Mouse (Mus musculus): ENCODE results near the gene Togaram2.
"Not testable (repeated sequence)": the region's sequence is repeated elsewhere in the genome, so short reads cannot be mapped to it uniquely, and the experiment has no call there.

Togaram2 gene

DNA sequence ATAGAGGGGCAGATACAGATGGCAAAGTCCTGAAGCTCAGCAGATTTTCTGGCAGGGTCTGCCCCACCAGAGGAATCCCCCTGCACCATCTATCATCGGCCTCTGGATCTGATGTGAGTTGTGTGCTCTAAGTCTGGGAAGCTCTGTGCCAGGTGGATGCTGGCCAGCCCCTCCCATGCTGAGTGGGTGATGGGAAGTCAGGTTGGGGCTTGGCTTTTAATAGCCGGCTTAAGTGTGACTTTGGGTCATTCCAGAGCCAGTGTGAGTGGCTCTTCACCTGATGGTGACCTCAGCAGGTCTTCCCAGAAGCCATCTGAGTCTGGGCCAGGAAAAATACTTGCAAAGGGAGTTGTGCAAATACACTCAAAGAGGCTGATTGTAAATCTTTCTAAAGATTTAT, 57.6 kb downstream of the Togaram2 start:
- DNase-seq (ENCODE audit: low spot score in 2 of 2), result no peak

DNA sequence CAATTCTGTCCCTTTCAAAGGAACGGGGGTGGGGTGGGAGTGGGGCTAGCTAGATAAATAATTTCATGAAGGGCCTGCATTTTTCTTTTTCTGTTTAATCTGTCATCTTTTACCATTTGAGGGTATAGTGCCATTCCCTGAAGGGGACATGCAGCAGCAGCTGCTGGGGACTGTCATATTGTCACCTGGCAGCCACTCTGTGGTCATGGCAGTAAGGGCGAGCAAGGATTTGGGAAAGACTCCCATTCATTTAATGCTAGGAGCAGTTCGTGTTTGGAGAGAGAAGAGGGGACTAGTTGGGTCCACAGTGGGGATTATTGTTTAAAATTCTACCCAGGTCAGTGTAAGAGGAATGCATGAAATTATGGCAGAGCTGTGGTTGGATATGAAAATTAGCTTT, 63.4 kb downstream of the Togaram2 start:
- no peak for DNase-seq (ENCODE audit: low spot score in 2 of 2)

DNA sequence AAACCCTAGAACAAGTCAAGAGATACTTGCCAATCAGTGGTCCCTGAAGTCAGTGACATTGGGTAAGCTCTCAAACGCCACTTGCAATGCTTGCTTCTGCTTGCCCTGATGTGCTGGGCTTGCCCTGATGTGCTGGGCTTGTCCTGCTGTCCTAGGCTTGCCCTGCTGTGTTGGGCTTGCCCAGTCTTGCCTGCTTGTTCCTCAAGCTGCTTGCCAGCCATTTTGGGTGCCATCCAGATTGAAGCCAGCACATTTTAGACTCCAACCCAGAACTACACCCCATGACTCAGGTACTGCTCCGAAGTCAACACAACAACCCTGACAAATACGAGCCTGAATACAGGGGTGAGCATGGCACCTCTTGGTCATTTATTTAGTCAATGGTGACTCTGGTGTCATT, 69.1 kb downstream of the Togaram2 start:
- DNase-seq (ENCODE audit: low spot score in 2 of 2), result no peak

DNA sequence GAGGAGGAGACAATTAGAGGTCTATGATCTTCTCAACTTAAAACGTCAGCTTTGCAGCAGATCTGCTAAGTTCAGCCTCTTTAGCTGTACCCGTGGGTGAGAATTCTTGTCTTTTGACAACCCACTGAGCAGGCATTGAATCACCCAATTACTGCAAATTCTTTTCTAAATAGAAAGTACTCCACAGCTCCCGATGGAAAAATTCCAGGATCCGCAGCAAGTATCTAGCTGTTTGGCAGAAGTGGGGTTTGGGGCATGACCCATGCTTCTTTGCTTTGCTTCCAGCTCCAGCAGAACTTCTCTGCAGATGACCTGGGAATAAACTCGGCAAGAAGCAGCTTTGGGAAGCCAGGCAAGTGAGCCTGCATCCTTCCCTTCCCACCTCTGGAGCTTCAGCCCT, 69.9 kb downstream of the Togaram2 start:
- DNase-seq (ENCODE audit: low spot score in 2 of 2), result peak in 1 of 2 experiments; percentile 44

DNA sequence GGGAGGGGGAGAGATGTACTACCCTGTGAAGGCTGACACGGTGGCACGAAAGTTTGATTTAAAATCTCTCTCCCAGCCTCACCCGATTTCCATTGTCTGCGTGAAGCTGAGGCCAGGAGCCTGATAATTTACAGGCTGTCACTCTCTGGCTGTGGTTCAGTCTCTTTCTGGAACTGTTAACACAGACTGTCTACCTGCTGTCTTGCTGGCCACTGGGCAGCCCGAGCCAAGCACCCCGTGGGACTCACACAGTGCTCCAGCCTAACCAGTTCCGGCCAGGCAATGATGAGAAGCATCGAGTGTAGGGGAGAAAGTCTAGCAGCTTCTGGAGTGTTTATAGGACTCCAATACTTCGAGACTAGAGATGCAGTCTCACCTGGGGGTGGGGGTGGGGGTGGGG, 73.1 kb downstream of the Togaram2 start:
- DNase-seq (ENCODE audit: low spot score in 2 of 2), result no peak

DNA sequence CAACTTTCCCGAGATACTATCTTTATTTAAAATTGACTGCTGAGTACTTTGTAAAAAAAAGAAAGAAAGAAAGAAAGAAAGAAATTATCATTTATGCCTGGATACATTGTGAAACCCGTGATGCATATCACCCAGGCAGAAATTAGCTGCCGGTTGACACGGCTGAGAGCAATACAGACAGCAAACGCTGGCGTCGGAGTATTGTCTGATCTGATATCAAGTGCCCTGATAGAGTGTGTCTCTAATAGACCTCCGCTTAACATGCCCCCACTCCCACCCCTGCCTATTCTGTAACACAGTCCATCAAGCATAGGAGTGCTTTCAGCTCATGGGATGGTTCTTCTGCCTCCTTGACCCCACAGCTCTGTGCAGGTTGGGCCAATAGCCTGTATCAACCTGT, 74.5 kb downstream of the Togaram2 start:
- DNase-seq (ENCODE audit: low spot score in 2 of 2), result no peak

DNA sequence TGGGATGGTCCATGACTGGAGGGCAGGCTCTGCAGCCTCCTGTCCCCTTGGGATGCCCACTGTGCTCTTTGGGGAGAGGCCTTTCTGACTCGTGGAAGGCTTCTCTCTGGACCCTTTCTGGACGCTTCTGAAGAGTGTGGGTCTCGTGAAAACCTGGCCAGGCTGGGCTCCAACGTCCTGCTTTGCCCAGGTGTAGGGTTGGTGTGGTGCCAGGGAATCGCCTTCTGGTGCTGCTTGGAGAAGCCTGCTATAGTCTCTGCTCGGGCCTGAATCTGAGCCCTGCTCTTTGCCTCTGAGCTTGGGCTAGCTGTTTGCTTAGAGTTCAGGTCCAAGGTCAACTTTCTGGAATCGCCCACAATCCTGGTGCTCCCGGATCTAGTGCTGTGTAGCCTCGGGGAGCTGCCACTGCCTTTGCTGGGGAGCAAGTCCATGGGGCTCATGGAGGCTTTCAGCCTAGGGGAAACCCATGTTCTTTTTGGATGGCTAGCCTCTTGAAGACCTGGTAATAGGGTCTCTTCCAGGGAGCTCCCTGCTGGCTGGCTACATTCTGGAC, 76.6 kb downstream of the Togaram2 start:
- DNase-seq (ENCODE audit: low spot score in 2 of 2), result no peak

DNA sequence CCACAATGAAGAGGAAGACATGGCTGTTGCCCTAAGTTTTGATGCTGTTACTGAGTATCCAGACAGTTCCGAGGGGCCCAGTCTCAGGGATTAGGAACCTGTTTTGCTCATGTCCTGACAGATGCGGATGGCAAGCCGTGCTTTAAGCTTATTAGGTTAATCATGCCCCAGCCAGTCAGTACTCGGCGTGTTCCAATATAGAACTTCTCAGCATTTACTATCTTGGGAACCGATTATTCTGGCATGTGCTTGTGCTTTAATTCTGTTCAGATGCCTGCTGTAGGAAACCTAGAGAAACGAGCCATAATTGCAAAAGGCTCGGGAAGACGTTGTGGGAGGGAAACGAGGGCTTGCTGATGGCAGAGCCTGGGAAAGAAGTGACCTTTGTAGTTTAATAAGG, 79.8 kb downstream of the Togaram2 start, which contains the start of gene Pcare:
Gene Pcare (minus strand): TSS at position 64 of the 400 bp plus-strand sequence.
- DNase-seq (ENCODE audit: low spot score in 2 of 2), result no peak

DNA sequence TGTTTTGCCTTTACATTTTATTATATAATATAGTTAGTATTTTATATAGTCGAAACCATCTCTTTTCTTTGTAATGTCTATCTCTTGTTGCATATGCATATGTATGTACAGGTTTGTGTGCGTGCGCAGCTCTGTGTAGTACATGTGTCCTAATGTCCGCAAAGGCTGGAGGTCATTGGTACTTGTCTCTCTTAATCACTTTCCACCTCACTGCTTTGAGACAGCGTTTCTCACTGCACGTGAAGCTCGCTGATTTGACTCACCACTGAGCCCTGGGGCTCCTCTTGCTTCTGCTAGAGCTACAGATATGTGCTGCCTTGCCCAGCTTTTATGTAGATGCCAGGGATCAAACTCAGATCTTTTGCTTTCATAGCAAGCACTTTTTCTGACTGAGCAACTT, 87.5 kb downstream of the Togaram2 start:
- DNase-seq (ENCODE audit: low spot score in 2 of 2), result no peak

DNA sequence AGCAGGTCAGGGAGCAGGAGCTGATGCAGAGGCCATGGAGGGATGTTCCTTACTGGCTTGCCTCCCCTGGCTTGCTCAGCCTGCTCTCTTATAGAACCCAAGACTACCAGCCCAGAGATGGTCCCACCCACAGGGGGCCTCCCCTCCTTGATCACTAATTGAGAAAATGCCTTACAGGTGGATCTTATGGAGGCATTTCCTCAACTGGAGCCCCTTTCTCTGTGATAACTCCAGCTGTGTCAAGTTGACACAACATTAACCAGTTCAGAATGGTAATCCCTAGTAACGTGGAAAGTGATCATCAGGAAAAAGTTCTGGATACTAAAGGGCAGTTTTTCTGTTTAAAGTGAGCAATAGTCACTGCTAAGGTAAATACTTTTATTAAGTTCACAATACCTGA, 95.1 kb downstream of the Togaram2 start, which contains the start of gene Clip4:
Gene Clip4 (plus strand): TSS at position 301 of the 400 bp plus-strand sequence.
- not testable (repeated sequence) for DNase-seq (ENCODE audit: low spot score in 2 of 2)

DNA sequence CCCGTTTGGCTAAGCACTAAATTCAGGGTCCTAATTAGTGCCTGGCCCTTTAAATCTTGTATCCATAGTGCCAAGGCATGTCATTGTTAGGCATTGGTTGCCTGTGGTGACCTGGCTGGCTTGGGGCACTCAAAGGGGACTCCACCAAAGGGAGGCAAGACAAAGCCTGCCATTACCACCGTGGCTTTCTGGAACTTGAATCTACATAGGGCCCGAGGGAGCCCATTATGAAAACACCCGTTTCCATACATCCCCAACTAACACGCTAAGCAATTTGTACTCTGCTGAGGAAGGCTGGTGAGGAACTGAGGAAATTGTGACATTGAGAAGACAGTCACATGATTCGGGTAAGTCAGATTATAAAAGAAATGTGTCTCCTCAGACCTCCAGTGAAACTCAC, 96.5 kb downstream of the Togaram2 start:
- no peak for DNase-seq (ENCODE audit: low spot score in 2 of 2)

DNA sequence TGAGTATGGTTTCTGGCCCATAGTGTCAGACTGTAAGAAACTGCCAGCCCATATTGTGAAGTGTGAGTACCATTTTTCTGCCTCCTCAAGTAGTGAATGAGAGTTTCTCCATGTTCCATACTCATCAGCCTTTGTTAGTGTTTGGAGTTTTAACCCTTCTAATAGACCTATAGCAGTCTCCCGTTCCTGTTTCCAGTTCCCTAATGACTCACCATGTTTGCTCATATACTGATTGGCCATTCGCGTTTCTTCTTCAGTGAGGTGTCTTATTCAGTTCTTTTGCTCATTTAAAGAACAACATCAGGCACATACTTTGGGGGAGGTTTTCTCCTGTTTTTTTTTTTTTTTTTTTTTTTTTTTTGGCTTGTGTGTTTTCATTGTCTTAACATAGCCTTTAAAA, 97.6 kb downstream of the Togaram2 start:
- no peak for DNase-seq (ENCODE audit: low spot score in 2 of 2)

DNA sequence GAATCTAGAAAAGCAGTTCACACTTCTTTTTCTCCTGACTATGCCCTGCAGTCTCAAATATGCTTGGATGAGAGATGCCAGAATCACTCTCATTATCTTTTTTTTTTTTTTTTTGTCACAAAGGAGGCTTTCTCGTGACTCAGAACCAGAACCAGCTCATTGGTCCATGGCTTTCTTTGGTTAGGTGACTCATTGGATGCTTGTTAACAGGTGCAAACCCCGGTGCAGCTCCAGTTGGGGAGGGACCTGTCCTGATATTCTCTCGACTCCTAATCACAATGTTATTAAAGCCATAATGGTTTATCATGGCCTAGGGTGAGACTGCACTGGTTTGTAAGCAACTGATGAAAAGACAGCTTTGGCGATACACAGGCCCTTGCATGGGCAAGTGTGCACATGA, 101.1 kb downstream of the Togaram2 start:
- DNase-seq (ENCODE audit: low spot score in 2 of 2), result no peak

DNA sequence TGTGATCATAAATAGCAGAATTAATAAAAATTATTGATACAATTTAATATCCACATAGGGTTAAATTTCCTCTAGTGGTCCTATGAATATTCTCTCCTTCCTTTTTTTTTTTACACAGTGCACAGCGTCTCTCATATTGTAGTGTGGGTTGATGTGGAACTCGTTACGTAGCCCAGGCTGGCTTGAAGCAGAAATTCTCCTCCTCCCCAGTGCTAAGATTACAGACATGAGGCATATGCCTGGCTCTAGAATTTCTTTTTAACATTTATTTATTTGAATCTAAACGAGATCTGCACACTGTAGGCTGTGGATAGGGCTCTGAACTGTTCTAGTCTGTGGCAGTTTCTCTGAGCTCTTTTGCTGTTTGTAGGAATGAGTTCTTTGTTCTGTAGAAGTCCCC, 102.2 kb downstream of the Togaram2 start:
- DNase-seq (ENCODE audit: low spot score in 2 of 2), result peak in 1 of 2 experiments; percentile 32

DNA sequence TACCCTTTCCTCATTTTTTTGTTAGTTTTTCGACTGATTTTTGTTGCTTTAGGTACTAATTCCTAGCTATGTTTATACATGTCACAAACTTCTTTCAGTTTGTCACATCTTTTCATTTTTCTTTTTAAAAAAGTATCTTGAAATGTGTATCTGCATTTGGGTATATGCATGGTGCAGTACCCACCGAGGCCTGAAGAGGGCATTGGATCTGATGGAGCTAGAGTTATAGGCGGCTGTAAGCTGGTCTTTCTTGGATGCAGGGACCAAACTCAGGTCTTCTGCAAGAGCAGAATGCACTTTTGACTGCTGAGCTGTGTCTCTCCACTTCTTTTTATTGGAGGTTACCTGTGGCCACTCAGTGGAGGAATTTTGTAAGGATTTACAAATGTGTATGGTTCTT, 105.6 kb downstream of the Togaram2 start:
- no peak for DNase-seq (ENCODE audit: low spot score in 2 of 2)

Measured in right cerebral cortex, postnatal 36 days (tissue).